Mouse (Mus musculus): Measurements from ENCODE around the gene Gm37240. TPM values are rescaled to one million over a fixed set of nuclear protein-coding genes. Genes with fewer than 3 reads are reported as not detected.
"Not testable (repeated sequence)": the region's sequence is repeated elsewhere in the genome, so short reads cannot be mapped to it uniquely, and the experiment has no call there.

Gene Gm37240
- polyA plus RNA-seq, 1 experiment from 2014 or later, result 0.08 TPM

DNA sequence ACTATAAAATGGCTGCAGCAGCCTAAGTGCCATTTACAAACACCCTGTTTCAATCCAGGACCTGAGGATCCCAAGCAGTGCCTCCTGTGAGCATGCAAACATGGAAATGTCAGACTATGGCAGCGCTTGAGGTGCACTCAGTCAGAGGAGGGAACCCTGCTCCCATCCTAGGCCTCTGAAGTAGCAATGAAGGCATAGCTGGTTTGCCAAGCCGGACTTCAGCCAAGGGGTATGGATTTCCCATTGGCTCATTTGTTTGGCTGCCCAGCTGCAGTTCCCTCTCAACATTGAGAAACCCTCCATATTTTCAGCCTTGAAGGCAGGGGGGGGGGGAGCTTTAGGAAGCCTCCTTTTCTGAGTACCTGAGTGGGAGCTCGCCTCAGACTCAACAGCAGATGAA lies 1329.0 kb downstream of the Gm37240 start:
- H3K9ac ChIP-seq, result no peak overlapping the region
- 93% methylated on average over 3 of the region's 3 CpGs for WGBS
- no peaks in the 10 kb centered on the region for H3K36me3 ChIP-seq
- H3K4me1 ChIP-seq (replicated peaks), result no peaks in the 10 kb centered on the region
- no peak overlapping the region for H3K4me2 ChIP-seq
- H3K27me3 ChIP-seq, result no peaks in the 10 kb centered on the region
- H3K4me3 ChIP-seq, result no peak overlapping the region
- H3K27ac ChIP-seq, result no peak overlapping the region
- no peak for ATAC-seq (ENCODE audit: low FRiP score)
- no peaks in the 10 kb centered on the region for H3K9me3 ChIP-seq

DNA sequence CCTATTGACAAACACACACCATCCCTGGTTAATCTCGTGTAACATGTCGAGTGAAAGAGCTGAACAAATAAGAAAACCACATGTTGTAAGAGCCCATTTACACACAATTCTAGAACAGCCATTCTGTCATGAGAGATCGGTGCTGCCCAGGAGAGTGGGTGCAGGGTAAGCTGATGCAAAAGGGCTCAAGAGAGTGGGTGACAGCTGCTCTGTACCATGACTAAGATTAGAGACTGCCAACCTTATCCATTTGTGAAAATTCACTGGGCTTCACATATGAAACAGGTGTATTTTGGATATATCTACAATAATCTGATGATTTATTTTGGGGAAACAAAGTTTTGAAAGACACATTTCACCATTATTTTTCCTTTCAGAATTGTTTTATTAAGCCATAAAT lies 1331.5 kb downstream of the Gm37240 start:
- WGBS, result 85% methylated on average over 3 of the region's 3 CpGs
- Histone ChIP-seq H3K36me3 (no peaks in the 10 kb centered on the region), H3K4me3 (no peak overlapping the region), H3K27ac (no peak overlapping the region), H3K27me3 (no peaks in the 10 kb centered on the region), H3K4me2 (no peak overlapping the region), H3K9ac (no peak overlapping the region), H3K9me3 (no peaks in the 10 kb centered on the region), H3K4me1 (replicated peaks) (no peaks in the 10 kb centered on the region)
- ATAC-seq (ENCODE audit: low FRiP score), result no peak

DNA sequence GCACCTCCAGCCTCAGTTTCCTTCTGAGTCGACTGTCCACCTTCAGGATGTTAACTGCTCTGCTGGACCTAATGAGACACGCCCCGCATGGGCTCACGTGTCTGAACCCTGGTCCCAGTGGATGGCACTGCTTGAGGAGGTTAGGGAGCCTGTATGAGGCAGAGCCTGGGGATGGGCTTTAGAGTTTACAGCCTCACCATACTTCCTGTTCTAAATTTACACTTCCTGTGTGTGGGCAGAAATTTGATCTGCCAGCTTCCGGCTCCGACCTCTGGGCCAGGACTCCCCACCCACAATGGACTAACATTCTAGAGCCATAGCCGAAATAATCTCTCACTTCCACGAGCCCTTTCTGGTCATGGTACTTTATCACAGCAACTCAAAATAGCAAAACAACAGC lies 1340.1 kb downstream of the Gm37240 start:
- WGBS, result 80% methylated on average over 8 of the region's 8 CpGs
- Histone ChIP-seq H3K27ac (no peak overlapping the region), H3K36me3 (no peaks in the 10 kb centered on the region; the same call in 1 of the 2 replicates), H3K4me3 (no peak overlapping the region), H3K9me3 (no peaks in the 10 kb centered on the region), H3K4me2 (no peak overlapping the region), H3K4me1 (replicated peaks) (no peaks in the 10 kb centered on the region), H3K27me3 (no peaks in the 10 kb centered on the region), H3K9ac (no peak overlapping the region)
- ATAC-seq (ENCODE audit: low FRiP score), result no peak

DNA sequence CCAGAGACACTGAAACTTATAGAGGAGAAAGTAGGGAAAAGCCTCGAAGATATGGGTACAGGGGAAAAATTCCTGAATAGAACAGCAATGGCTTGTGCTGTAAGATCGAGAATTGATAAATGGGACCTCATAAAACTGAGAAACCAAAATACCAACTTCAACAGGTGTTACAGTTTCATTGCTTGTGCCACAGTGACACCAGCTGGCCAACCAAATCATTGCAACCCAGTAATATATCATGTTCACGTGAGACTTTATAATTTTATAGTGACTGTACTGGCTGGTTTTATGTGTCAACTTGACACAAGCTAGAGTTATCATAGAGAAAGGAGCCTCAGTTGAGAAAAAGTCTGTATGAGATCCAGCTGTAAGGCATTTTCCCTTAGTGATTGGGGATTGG lies 1344.9 kb downstream of the Gm37240 start:
- H3K4me3 ChIP-seq; H3K27ac ChIP-seq; H3K9me3 ChIP-seq; H3K4me1 ChIP-seq (replicated peaks); H3K9ac ChIP-seq; ATAC-seq (ENCODE audit: low FRiP score); H3K36me3 ChIP-seq; H3K4me2 ChIP-seq; H3K27me3 ChIP-seq: not testable (repeated sequence)
- 19% methylated on average over 3 of the region's 3 CpGs for WGBS

DNA sequence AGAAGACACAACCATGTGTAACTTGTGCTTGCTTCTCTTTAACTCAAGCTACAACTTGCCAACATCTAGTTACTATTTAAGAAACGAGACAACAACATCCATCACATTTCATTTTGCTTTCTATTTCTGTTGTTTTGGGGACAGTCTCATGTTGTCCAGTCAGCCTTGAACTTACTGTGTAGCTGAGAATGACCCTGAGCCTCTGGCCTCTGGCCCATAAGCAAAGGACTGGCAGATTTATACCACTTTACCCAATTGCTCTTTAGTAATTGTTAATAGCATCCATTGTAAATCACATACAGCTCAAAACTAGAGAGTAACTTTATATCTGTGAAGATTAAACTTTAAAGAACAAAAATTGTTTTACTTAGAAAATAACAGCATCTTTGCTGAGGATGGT lies 1345.4 kb downstream of the Gm37240 start:
- Histone ChIP-seq H3K27me3 (no peaks in the 10 kb centered on the region), H3K4me1 (replicated peaks) (0 out of 2 replicates have a peak, but pooled peaks cover 4% of the 10 kb centered on the region), H3K9me3 (no peaks in the 10 kb centered on the region), H3K4me2 (no peak overlapping the region), H3K36me3 (no peaks in the 10 kb centered on the region; the same call in 1 of the 2 replicates), H3K9ac (no peak overlapping the region), H3K4me3 (no peak overlapping the region), H3K27ac (no peak overlapping the region)
- WGBS, result 78% methylated on average over 1 of the region's 1 CpGs
- no peak for ATAC-seq (ENCODE audit: low FRiP score)

DNA sequence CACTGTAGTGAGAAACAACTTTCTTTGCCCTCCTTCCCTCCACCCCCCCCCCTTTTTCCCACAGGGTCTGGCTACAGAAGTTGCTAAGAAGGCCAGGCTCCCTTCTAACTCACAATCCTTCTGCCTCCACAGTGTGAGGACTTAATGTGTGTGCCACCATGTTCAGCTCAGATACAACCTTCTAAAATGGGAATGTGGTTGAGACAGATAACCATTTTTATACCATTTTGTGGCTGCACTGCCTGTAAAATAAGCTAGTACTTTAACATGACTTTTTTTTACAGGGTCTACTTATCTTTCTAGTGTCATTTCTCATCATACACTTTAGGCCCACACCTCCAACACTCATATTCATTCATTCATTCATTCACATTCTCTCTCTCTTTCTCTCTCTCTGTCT lies 1346.7 kb downstream of the Gm37240 start:
- no peak overlapping the region for H3K9ac ChIP-seq
- no peak overlapping the region for H3K27ac ChIP-seq
- H3K4me2 ChIP-seq, result no peak overlapping the region
- H3K9me3 ChIP-seq, result no peaks in the 10 kb centered on the region
- no peak overlapping the region for H3K4me3 ChIP-seq
- no peak for ATAC-seq (ENCODE audit: low FRiP score)
- no peaks in the 10 kb centered on the region; the same call in 1 of the 2 replicates for H3K36me3 ChIP-seq
- H3K27me3 ChIP-seq, result no peaks in the 10 kb centered on the region
- 0 out of 2 replicates have a peak, but pooled peaks cover 4% of the 10 kb centered on the region for H3K4me1 ChIP-seq (replicated peaks)

DNA sequence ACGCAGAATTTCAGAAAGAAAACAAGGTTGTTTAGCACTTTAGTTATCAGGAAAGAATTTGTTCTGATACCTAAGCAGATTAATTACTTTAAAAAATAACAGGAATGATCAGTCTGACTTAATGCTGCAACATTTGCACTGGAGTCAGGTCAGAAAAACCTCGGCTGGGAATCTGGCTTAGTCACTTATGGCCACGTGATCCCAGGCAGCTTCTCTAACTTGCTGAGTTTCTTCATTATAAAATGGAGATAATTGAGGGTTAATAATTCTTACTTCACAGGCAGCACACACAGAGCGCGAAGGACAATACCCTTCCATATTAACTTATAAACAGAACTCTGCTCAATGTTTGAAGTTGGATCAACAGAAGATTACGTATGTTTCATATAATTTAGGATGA lies 1350.3 kb downstream of the Gm37240 start:
- Histone ChIP-seq H3K27ac (no peak overlapping the region), H3K4me2 (no peak overlapping the region), H3K36me3 (no peaks in the 10 kb centered on the region), H3K4me3 (no peak overlapping the region), H3K9ac (no peak overlapping the region), H3K4me1 (replicated peaks) (0 out of 2 replicates have a peak, but pooled peaks cover 4% of the 10 kb centered on the region), H3K9me3 (no peaks in the 10 kb centered on the region), H3K27me3 (no peaks in the 10 kb centered on the region)
- no peak for ATAC-seq (ENCODE audit: low FRiP score)
- 83% methylated on average over 6 of the region's 6 CpGs for WGBS

DNA sequence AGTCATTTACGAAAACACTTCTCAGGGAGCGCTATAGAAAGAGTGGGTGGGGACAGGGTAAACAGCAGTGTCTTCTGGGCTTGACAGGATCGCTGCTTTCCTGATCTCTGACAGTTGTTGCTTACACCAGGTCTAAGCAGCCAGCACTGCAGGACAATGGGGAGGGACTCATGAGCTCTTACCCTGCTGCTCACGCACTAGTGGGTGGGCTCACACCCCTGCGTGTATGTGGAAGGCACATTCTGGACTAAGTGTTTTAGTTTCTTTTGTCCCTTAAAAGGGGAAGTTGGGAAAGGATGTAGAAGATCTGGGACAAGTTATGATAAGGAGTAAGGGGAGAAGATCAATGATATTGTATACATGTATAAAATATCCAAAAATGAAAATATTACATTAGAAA lies 1354.1 kb downstream of the Gm37240 start:
- ATAC-seq (ENCODE audit: low FRiP score), result no peak
- WGBS, result 77% methylated on average over 5 of the region's 5 CpGs
- no peaks in the 10 kb centered on the region for H3K9me3 ChIP-seq
- H3K27ac ChIP-seq, result no peak overlapping the region
- no peak overlapping the region for H3K9ac ChIP-seq
- H3K4me3 ChIP-seq, result no peak overlapping the region
- H3K27me3 ChIP-seq, result no peaks in the 10 kb centered on the region
- H3K4me2 ChIP-seq, result no peak overlapping the region
- H3K36me3 ChIP-seq, result no peaks in the 10 kb centered on the region
- no peaks in the 10 kb centered on the region for H3K4me1 ChIP-seq (replicated peaks)

DNA sequence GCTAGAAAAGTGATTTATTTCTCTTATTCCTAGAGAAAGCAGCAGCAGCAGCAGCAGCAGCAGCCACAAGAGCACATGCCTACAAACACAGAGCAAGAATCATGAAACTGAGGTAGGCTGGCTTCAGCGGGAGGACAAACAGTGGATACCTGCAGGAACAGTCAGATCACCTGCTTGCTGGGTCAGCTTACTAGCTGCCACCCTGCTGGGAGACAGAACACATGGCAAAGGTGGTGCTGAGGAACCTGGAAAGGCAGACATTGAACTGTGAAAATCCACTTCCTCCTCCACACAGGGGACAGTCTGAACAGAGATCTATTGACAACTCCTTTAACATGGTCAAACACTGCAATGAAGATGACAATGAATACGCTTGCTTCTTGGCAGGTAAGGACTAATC lies 1358.3 kb downstream of the Gm37240 start:
- Histone ChIP-seq H3K4me1 (replicated peaks) (no peaks in the 10 kb centered on the region), H3K4me3 (no peak overlapping the region), H3K9me3 (no peaks in the 10 kb centered on the region), H3K36me3 (no peaks in the 10 kb centered on the region; the same call in 1 of the 2 replicates), H3K9ac (no peak overlapping the region), H3K27ac (no peak overlapping the region), H3K4me2 (no peak overlapping the region), H3K27me3 (no peaks in the 10 kb centered on the region)
- WGBS, result 80% methylated on average over 2 of the region's 2 CpGs
- no peak for ATAC-seq (ENCODE audit: low FRiP score)

DNA sequence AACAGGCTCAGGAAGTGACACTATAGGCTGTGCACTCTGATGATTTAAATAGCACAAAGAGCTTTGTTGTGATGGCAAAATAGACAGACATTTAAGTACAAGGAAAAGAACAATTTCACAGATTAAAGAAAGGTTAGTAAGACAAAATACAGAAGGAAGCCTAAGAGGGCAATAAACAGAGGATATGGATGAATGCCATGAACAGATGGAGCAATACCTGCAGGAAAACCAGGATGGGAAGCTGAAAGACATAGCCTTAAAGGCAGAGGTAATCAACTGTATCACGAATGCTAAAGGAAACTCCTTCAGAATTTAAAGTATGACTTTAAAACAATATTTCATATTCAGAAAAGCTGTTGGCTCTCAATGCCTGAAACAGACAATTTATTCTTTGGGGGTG lies 1362.4 kb downstream of the Gm37240 start:
- Histone ChIP-seq H3K4me1 (replicated peaks) (no peaks in the 10 kb centered on the region), H3K27me3 (no peaks in the 10 kb centered on the region), H3K9ac (no peak overlapping the region), H3K4me2 (no peak overlapping the region), H3K9me3 (no peaks in the 10 kb centered on the region), H3K36me3 (no peaks in the 10 kb centered on the region; the same call in 1 of the 2 replicates), H3K4me3 (no peak overlapping the region), H3K27ac (no peak overlapping the region)
- ATAC-seq (ENCODE audit: low FRiP score), result no peak
- 87% methylated on average over 1 of the region's 1 CpGs for WGBS

DNA sequence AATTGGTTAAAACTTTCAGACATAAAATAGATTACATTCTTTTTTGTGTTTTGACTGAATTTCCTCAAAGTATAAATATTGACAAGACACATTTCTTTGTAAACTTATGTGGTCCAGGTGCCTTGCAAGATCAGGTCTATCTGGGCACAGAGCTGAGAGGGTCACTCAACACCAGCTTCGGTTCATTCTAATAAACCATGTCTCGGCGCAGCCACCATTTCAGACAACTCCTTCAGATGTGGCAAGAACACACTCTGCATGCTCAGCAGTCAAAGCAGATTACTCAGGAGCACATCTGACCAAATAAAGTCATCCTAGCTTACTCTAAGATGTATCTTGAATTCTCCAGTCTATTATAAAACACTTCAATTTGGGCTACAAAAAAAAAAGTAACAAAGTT lies 1371.2 kb downstream of the Gm37240 start:
- no peak overlapping the region for H3K4me3 ChIP-seq
- H3K9me3 ChIP-seq, result no peaks in the 10 kb centered on the region
- no peak overlapping the region for H3K9ac ChIP-seq
- no peaks in the 10 kb centered on the region for H3K4me1 ChIP-seq (replicated peaks)
- no peak for ATAC-seq (ENCODE audit: low FRiP score)
- H3K36me3 ChIP-seq, result peaks cover 5% of the 10 kb centered on the region
- WGBS, result 95% methylated on average over 3 of the region's 3 CpGs
- no peak overlapping the region for H3K4me2 ChIP-seq
- no peaks in the 10 kb centered on the region for H3K27me3 ChIP-seq
- H3K27ac ChIP-seq, result no peak overlapping the region

DNA sequence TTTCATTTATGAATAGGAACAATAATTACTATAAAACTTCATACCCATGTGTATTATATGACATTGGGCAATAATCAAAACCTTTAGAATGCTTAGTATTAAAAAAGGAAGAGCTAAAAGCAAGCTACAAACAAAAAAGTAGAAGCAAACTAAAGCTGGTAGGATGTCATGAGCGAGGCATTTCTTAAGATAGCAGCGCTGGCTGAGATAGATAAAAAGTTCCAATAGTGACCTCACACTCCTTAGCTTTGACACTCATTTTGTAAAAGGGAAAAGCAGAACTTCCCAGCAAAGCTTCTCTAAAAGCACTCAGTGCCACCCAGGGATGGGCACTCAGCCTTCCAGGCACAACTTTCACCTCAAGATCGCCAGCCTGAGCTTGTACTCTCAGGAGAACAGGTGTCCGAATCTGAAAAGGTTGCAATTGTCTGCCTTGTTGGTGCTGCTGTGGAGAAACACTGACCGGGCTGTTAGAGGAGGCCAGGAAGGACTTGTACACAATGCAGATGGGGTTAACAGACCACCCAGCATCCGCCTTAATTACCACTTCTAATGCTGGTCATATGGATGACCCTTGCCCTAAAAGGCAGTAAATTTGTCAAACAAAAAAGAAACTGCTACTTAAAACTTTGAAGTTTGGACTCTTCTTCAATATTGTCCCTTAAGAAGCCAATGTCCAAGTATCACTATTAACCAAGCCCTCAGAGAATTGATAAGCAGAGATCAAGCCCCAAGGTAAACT lies 1374.4 kb downstream of the Gm37240 start:
- Histone ChIP-seq H3K9ac (no peak overlapping the region), H3K36me3 (peaks cover 3% of the 10 kb centered on the region), H3K4me1 (replicated peaks) (no peaks in the 10 kb centered on the region), H3K4me3 (no peak overlapping the region), H3K9me3 (no peaks in the 10 kb centered on the region), H3K27ac (no peak overlapping the region), H3K27me3 (no peaks in the 10 kb centered on the region), H3K4me2 (no peak overlapping the region)
- ATAC-seq (ENCODE audit: low FRiP score), result no peak
- 67% methylated on average over 6 of the region's 6 CpGs for WGBS

DNA sequence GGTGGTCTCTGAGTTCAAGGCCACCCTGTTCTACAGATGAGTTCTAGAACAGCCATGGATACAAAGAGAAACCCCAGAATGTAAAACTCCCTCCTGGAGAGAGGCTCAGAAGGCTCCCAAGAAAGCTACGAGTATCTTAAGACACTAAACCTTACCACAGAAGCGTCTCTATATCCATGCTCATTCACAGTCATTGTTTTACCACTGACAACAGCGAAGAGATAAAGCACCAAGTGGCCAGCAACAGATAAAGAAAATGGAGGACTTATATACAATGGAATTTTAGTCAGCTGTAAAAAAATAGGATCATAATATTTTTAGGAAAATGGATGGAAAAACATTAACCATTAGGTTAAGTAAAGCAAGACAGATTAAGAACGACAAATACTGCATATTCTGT lies 1382.1 kb downstream of the Gm37240 start:
- H3K4me1 ChIP-seq (replicated peaks), result peaks cover 8% of the 10 kb centered on the region; the same call in 1 of the 2 replicates
- 88% methylated on average over 4 of the region's 4 CpGs for WGBS
- H3K9ac ChIP-seq, result no peak overlapping the region
- H3K27ac ChIP-seq, result no peak overlapping the region
- no peaks in the 10 kb centered on the region for H3K27me3 ChIP-seq
- no peak for ATAC-seq (ENCODE audit: low FRiP score)
- peaks cover 9% of the 10 kb centered on the region for H3K36me3 ChIP-seq
- no peak overlapping the region for H3K4me3 ChIP-seq
- no peak overlapping the region for H3K4me2 ChIP-seq
- H3K9me3 ChIP-seq, result no peaks in the 10 kb centered on the region
